Mouse (Mus musculus) brain, adult 10 weeks (tissue): Measurements from ENCODE around the gene Rraga. TPM values are rescaled to one million over a fixed set of nuclear protein-coding genes. Genes with fewer than 3 reads are reported as not detected.

ENCODE experiments used
- polyA plus RNA-seq: library from polyadenylated mRNA; stranded (reverse); fragments of 350-450 nt; fragmentation: Illumina TruSeq; extraction: RNeasy Lipid Tissue Mini Kit (QIAGEN cat#74804); gene quantifications from one replicate; pipeline ENCODE4 v1.2.3, GENCODE M21; 2015; ENCODE audit warnings: low read depth, low replicate concordance

The Rraga gene
- polyA plus RNA-seq, result 183 TPM

GRCm38 (mm10) chr4:86575283-86575983, at the start of gene Rraga:
Rraga (plus strand) TSS chr4:86575668.

DNA sequence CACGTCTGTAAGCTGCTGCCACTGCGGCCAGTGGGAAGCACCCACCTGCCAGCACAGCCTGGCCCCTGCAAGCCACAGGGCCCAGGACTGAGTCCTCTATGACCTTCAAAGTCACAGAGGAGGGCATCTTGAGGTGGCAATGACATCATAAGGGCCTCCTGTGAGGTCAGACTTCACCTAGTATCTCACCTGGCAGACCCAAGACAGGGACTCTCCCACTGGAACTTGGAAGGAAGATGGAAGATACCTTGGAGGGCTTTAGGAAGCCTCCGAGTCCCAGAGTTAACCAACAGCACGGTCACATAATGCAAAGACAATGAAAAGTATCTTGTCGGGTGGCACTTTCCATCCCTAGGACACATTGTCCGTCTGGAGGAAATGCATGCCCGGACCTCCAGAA, 17.2 kb upstream of the Rraga start, which contains the start of gene Saxo1:
Saxo1 (minus strand) TSS at position 101 of the 400 bp plus-strand sequence.

DNA sequence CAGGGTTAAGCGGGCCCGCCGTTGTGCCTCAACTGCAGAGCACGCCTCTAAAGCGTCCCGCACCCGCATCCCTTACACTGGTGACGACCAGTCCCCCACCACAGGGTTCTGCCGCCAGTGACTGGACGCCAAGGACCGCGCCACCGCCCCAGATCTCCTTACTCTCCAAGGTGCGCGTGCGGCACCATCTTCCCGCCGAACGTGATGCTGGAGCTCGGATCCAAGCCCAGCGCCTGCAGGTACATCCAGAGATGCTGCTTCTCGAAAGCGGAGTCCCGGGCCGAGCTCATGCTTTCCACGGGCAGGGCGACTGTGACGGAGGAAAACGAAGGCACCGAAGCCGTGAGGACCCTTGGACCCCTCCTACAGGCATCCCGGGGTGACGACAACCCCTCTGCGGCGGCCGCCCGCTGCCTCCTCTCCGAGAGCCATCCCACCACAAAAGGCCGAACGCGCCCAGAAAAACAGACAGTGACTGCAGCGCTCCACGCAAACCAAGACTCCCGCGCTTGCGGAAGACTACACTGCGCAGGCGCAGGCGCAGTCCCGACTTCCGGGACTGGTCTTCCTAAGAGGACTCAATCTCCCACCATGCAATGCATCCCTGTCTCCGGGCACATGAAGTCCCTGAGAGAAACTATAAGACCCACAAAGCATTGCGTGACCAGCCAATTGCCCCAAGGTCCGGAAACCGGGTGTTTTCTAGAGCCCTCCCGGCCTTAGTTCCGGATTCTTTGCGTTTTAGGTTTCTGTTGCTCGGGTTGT, 36.2 kb downstream of the Rraga start, which contains the start of gene Haus6:
Haus6 (minus strand) TSS at position 532 of the 765 bp plus-strand sequence.

Other genes starting within 250 kb of the Rraga start
- not detected for gene Saxo1, start 17.3 kb upstream of the Rraga start, polyA plus RNA-seq
- gene Haus6, start 36.4 kb downstream of the Rraga start, polyA plus RNA-seq, result 3.7 TPM
- 10.9 TPM for gene Plin2, start 94.4 kb downstream of the Rraga start, polyA plus RNA-seq
- gene Dennd4c, start 172.9 kb downstream of the Rraga start, polyA plus RNA-seq, result 7.0 TPM